Mouse (Mus musculus) spleen, postnatal 4 days (tissue): ENCODE measurements at regions not wholly inside any gene's neighbourhood (a gene's known extent, or its start where the extent isn't known, plus 50 kb on each side); places are given as distances from the start of the nearest gene placed in this dataset.

ENCODE experiments used
- DNase-seq, 2 experiments: peaks; one replicate each; pipeline ENCODE4 v3.0.0; 2022; ENCODE audit warnings: low spot score in 2 of 2

GRCm38 (mm10) chr12:27283964-27284363 is 58.4 kb downstream of the Sox11 start:
- DNase-seq: no peak

GRCm38 (mm10) chr12:27261965-27262364 is 80.4 kb downstream of the Sox11 start:
- DNase-seq: no peak

- DNase-seq: no peak
These were observed 88.2 kb downstream of the Sox11 start for GRCm38 (mm10) chr12:27254125-27254524.

- DNase-seq: no peak
These were observed 90.9 kb downstream of the Sox11 start for GRCm38 (mm10) chr12:27251521-27251920.

GRCm38 (mm10) chr12:27248545-27248855 is 93.9 kb downstream of the Sox11 start:
- no peak for DNase-seq

GRCm38 (mm10) chr12:27247756-27248544 is 94.4 kb downstream of the Sox11 start:
- no peak for DNase-seq

GRCm38 (mm10) chr12:27235748-27236147 is 106.6 kb downstream of the Sox11 start:
- DNase-seq: no peak

GRCm38 (mm10) chr12:27221541-27221940 is 120.8 kb downstream of the Sox11 start:
- DNase-seq: no peak

- DNase-seq: no peak
These were observed 141.2 kb downstream of the Sox11 start for GRCm38 (mm10) chr12:27201191-27201590.

GRCm38 (mm10) chr12:27194001-27194400 is 148.4 kb downstream of the Sox11 start:
- DNase-seq: no peak

- DNase-seq: no peak
These were observed 150.5 kb downstream of the Sox11 start for GRCm38 (mm10) chr12:27191916-27192315.

GRCm38 (mm10) chr12:27187480-27187879 is 154.9 kb downstream of the Sox11 start:
- no peak for DNase-seq

- no peak for DNase-seq
These were observed 159.7 kb downstream of the Sox11 start for GRCm38 (mm10) chr12:27182397-27183375.

GRCm38 (mm10) chr12:27173561-27173960 is 168.8 kb downstream of the Sox11 start:
- no peak for DNase-seq

GRCm38 (mm10) chr12:27173151-27173550 is 169.2 kb downstream of the Sox11 start:
- DNase-seq: no peak

- DNase-seq: no peak
These were observed 170.8 kb downstream of the Sox11 start for GRCm38 (mm10) chr12:27171595-27171994.

- DNase-seq: no peak
These were observed 177.4 kb downstream of the Sox11 start for GRCm38 (mm10) chr12:27164920-27165504.

GRCm38 (mm10) chr12:27160063-27160686 is 182.2 kb downstream of the Sox11 start:
- no peak for DNase-seq

GRCm38 (mm10) chr12:27159416-27160062 is 182.8 kb downstream of the Sox11 start:
- DNase-seq: no peak

- no peak for DNase-seq
These were observed 191.2 kb downstream of the Sox11 start for GRCm38 (mm10) chr12:27150871-27151853.
